Mouse (Mus musculus): Measurements from ENCODE around the gene Atg101. TPM values are rescaled to one million over a fixed set of nuclear protein-coding genes. Genes with fewer than 3 reads are reported as not detected.

The Atg101 gene
- 10 to 100 TPM; 42.8 to 43.6 TPM for polyA plus RNA-seq (2017; shearing (Covaris generic))

DNA sequence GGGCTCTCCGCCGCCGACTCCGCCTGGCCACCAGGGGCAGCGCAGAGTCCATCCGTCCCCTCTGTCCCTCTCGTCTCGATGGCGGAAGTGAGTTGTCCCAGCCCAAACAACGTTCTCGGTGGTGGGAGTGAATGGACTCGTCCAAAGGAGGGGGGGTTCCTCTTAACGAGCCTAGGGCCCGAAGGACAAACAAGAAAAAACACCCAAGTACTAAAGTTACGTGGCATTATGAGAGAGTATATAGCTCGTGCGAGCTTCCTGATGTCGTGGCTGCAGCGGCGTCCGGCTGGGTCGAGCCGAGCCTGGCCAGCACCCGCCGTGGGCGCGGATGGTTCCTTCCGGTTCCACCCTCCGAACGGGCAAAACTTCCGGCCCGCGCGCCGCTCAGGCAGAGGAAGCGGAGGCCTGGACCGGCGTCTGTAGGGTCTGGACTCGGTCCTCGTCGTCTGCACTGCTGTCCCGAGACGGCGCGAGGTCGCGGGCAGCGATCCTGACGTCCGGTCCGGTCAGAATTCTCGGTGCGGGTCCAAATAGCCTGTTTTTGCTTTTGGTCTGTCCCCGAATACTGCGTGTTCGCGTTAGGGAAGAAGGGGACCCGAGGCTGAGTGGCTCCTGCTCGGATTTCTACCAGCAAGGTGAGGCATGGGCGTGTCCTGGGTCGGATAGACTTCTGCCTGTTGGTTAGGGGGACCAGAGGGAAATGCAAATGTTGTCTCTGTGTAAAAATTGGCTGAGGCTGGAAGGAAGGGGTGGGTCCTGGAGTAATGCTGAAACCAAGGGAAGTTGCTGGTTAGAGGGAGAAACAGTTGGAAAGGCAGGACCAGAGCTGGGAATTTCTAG lies at the start of gene Atg101:
Atg101 (plus strand) TSS at position 362 of the 840 bp plus-strand sequence.
- peak; percentile 81 for ATAC-seq

- ATAC-seq = no peak
Observed at GRCm38 (mm10) chr15:101234611-101235341, 49.3 kb upstream of the Atg101 start.

- no peak for ATAC-seq
Observed at GRCm38 (mm10) chr15:101235342-101235698, 48.8 kb upstream of the Atg101 start.

DNA sequence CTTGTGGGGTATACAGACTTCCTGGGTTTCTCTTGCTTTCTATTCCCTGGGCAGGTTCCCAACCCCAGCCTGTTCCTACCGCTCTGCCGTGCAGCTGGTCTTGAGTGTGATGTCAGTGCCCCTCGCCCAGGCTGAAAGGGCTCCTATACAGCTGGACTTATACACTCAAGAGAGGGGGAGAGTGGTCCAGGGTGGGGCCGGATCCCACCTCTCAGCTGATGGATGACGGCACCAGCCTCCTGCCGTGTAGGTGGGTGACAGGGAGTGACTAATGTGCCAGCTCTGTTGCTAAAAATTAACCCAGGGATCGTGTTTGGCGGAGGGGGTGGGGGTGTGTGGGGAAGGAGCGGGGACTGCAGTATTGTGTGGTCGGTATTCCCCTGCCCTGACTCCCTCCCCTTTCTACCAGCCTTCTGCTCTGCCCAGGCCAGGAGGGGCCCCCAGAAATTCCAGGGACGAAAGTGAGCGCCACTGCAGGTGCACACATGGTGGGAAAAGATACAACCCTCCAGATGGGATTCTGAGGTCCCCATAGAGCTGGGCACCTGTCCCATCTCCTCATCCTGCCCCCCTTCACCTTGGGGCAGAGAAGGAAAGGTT lies 48.2 kb upstream of the Atg101 start:
- ATAC-seq = no peak

DNA sequence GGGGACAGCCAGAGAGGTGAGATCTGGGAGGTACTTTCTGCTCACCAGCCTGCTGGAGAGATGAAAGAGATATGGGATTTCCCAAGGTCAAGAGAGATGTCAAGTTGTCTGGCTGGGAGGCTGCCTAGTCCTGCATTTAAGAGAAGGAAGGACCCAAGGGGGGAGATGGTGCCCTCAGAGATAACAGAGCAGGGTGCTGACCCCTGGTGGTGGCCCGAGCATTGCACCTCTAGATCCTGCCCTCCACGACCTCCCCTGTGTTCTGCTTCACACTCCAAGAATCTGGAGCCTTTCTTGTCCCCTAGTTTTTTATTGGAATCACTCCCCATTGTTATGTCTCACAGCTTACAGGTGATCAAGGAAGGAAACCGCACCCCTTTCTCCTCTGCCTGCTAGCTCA lies 47.2 kb upstream of the Atg101 start:
- peak; percentile 48 for ATAC-seq

GRCm38 (mm10) chr15:101238885-101239511 lies 45.1 kb upstream of the Atg101 start:
- ATAC-seq = peak; percentile 12

DNA sequence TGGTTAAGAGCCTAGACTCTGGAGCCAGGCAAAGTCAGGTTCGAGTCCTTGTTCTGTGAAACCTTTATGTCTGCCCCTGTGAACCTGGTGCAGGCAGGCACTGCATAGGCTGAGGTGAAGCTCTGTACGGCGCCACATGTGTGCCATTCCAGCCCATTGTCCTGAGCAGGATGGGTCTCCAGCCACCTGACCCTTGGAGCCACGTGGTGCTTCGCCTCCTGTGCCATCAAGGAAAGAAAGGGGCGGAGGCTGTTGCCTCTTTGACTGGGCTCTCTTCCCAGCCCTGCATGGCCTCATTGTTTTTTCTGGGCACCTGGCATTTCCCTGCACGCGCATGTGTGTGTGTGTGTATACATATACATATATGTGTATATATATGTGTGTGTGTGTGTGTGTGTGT lies 44.3 kb upstream of the Atg101 start:
- ATAC-seq = no peak

DNA sequence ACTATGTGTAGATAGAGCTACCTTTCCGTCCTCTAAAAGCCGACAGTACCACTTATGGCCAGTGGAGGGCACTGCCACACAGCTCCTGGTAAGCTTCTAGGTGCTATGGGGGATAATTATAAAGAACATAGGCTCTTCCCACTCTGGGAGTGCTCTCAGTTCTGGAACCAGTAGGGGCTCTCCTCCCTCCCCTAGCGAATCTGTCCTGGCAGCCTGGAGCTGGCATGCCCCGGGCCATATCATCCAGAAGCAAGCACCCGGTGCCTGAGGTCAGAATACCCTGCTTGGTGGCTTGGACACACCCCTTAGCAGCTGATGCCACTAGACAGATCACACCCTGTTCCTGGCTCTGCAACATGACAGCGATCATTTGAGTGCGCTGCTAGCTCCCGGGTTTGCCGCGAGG lies 43.3 kb upstream of the Atg101 start:
- peak; percentile 79 for ATAC-seq

DNA sequence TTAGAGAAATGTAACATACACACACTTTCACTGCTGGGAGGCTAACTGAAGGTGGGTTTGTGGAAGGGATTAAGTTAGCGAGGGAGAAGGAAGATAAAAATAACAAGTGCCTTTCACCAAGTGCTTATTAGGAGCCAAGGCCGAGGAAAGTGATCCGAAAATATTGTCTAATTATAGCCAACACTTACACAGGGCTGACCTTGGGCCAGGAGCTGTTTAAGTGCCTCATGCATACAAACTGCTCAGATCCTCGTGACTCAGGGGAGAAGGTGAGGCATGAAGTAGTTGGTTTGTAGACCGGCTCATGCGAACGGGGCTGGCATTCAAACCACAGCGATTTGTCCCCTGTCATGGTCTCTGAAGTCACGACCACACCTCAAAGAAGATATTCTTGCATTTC lies 42.8 kb upstream of the Atg101 start:
- ATAC-seq = no peak

DNA sequence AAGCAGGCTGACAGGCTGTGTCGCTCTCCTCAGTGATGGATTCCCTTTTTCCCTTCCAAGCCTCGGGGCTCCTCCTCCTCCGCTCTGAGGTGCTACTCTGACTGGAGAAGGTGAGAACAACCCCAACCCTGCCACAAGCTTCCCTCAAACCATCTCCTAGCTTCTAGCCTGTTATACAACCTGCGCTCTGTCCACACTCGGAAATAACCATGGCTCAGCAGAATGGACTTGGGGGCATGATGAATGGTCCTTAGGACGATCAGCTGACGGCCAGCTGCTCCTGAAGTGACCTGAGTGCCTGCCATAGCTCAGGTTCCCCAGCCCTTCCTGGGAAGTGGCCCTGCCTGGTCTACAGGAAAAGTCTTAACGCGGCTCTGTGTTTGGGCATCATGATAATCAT lies 42.2 kb upstream of the Atg101 start:
- ATAC-seq = no peak

DNA sequence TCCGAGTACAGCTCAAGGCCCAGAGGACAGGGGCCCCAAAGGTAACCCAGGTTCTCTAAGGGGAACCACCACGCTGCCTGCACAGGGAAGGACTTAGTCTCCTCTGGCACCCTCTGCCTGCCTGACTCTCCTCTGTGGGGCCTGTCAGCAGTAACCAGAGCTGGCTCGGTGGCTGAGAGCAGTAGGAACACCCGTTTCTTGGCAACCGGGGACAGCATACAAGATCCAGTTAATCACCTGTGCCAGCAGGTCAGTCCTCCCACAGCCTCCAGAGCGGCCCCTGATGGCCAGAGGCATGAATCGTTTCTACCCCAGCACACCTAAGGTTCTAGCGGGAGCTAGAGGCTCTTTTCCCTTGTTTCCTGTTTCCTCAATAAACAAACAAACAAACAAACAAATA lies 41.4 kb upstream of the Atg101 start:
- no peak for ATAC-seq

DNA sequence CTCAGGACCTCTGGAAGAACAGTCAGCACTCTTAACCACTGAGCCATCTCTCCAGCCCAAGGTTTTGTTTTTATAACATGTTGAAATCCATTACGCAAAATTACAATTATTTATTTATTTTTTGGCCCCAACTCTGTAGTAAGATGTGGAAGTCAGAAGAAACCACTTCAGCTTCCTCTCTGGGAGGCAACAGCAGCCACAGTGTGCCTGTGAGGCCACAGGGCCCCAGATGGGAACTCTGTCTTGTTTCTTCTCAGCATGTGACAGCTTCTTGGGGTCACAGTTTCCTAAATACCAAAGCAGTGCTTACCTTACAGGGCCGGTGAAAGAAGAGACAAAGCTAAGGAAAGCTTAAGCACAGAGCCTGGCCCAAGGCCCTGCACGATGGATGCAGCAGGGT lies 40.1 kb upstream of the Atg101 start:
- no peak for ATAC-seq

DNA sequence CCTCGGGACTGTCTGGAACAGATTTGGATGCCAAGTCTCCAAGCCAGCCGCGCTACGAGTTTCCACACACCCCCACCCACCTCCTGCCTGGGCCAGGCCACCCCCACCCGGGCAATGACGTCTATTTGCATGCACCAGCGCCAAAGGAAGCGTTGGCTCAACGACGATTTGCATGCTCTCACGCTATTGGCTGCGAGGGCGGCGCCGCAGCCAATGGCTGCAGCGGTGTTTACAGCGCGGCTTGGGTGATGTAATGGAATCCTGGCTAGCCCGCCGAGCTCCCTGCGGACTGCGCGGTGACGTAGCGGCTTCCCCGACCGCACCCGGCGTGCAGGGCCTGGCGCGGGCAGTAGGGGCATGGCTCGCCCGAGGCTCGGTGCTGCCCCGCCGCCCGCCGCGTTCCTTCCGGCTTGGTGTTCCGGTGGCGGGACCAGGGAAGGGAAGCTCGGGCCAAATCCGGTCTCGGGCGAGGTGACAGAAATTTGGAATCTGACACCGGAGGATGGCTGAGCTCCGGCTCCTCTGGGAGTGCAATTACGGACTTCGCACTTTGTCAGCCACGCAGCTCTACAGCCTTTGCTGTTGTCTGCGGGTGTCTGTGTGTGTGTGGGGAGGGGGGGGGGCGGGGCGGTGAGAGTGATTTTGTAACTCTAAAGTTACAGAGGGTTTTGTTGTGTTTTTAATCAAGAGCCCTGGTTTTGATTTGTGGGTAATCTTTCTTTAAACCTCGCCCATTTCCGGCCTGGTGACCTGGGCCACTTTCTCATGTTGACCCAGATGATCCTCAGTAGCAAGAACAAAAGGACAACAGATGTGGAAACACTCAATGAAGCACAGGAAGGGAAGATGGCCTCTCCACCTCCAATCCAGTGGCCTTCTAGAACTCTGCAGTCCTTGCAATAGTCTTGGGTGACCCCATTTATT lies 37.6 kb upstream of the Atg101 start:
- ATAC-seq = peak; percentile 91

DNA sequence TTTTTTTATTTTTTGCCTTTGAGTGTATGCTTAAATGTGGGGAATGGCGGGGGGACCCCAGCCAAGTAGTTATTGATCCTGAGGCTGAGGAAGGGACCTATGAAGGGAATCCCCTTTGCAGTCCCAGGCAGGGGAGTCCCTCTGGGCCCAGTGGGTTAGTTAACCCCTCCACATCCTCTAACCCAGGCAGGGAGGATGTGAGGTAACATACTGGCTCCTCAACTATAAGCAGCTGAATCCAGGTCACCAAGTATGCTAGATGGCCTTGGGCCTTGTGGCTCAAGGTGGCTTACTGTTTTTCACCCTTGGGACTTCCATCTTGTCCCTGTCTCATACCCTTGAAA lies 36.9 kb upstream of the Atg101 start:
- ATAC-seq = peak; percentile 32

GRCm38 (mm10) chr15:101248029-101248710 lies 35.9 kb upstream of the Atg101 start:
- no peak for ATAC-seq

- no peak for ATAC-seq
Observed at GRCm38 (mm10) chr15:101250220-101250800, 33.8 kb upstream of the Atg101 start.

- ATAC-seq = no peak
Observed at GRCm38 (mm10) chr15:101251930-101252329, 32.1 kb upstream of the Atg101 start.

- no peak for ATAC-seq
Observed at GRCm38 (mm10) chr15:101252614-101253013, 31.5 kb upstream of the Atg101 start.

GRCm38 (mm10) chr15:101253563-101253885 lies 30.5 kb upstream of the Atg101 start:
- ATAC-seq = no peak

- peak; percentile 48 for ATAC-seq
Observed at GRCm38 (mm10) chr15:101253886-101254795, 29.9 kb upstream of the Atg101 start, which contains the start of gene Nr4a1. Gene Nr4a1 (plus strand): TSS chr15:101254269.

Measured in activated CD4-positive, CD25-positive, alpha-beta regulatory T cell, adult 4 months (primary cell).